Mouse (Mus musculus): Measurements from ENCODE around the gene Hba-a1. TPM values are rescaled to one million over a fixed set of nuclear protein-coding genes. Genes with fewer than 3 reads are reported as not detected.
"Not testable (repeated sequence)": the region's sequence is repeated elsewhere in the genome, so short reads cannot be mapped to it uniquely, and the experiment has no call there.

The Hba-a1 gene
- polyA plus RNA-seq, 1 experiment from 2014 or later = 2,164 TPM

GRCm38 (mm10) chr11:32296203-32296602 lies 12.9 kb downstream of the Hba-a1 start, which contains the start of gene Hba-a2:
Hba-a2 (plus strand) TSS chr11:32296489.
- H3K36me3 ChIP-seq (ENCODE audit: control insufficient read depth, insufficient read depth, low read length); H3K4me3 ChIP-seq (ENCODE audit: low read depth, low read length); H3K4me1 ChIP-seq (ENCODE audit: control insufficient read depth, insufficient read depth, low read length); H3K9me3 ChIP-seq (ENCODE audit: control insufficient read depth, low read length); H3K27ac ChIP-seq (replicated peaks; ENCODE audit: low read depth, low read length); ATAC-seq (ENCODE audit: insufficient number of reproducible peaks, low FRiP score, low TSS enrichment, low read depth); H3K9ac ChIP-seq (ENCODE audit: low read length); H3K27me3 ChIP-seq (ENCODE audit: control insufficient read depth, insufficient read depth, low read length); H3K4me2 ChIP-seq (ENCODE audit: low read depth, severe bottlenecking); DNase-seq (ENCODE audit: low spot score): not testable (repeated sequence)
- no CpG with 5 or more reads among the region's 4 CpGs for WGBS

- H3K9ac ChIP-seq (ENCODE audit: low read length); H3K4me3 ChIP-seq (ENCODE audit: low read depth, low read length); H3K36me3 ChIP-seq (ENCODE audit: control insufficient read depth, insufficient read depth, low read length); H3K9me3 ChIP-seq (ENCODE audit: control insufficient read depth, low read length); H3K4me1 ChIP-seq (ENCODE audit: control insufficient read depth, insufficient read depth, low read length); H3K4me2 ChIP-seq (ENCODE audit: low read depth, severe bottlenecking); ATAC-seq (ENCODE audit: insufficient number of reproducible peaks, low FRiP score, low TSS enrichment, low read depth); H3K27me3 ChIP-seq (ENCODE audit: control insufficient read depth, insufficient read depth, low read length); DNase-seq (ENCODE audit: low spot score); H3K27ac ChIP-seq (replicated peaks; ENCODE audit: low read depth, low read length): not testable (repeated sequence)
- 47% methylated on average over 2 of the region's 2 CpGs for WGBS
Measured at GRCm38 (mm10) chr11:32297417-32297816, 14.1 kb downstream of the Hba-a1 start.

GRCm38 (mm10) chr11:32297866-32298531 lies 14.7 kb downstream of the Hba-a1 start:
- H3K27me3 ChIP-seq (ENCODE audit: control insufficient read depth, insufficient read depth, low read length) = 0 out of 2 replicates have a peak, but pooled peaks cover 3% of the 10 kb centered on the region
- no peak overlapping the region for H3K9ac ChIP-seq (ENCODE audit: low read length)
- ATAC-seq (ENCODE audit: insufficient number of reproducible peaks, low FRiP score, low TSS enrichment, low read depth) = no peak
- no peak overlapping the region for H3K4me2 ChIP-seq (ENCODE audit: low read depth, severe bottlenecking)
- H3K4me1 ChIP-seq (ENCODE audit: control insufficient read depth, insufficient read depth, low read length) = no peaks in the 10 kb centered on the region
- H3K36me3 ChIP-seq (ENCODE audit: control insufficient read depth, insufficient read depth, low read length) = no peaks in the 10 kb centered on the region
- H3K9me3 ChIP-seq (ENCODE audit: control insufficient read depth, low read length) = no peaks in the 10 kb centered on the region
- H3K27ac ChIP-seq (replicated peaks; ENCODE audit: low read depth, low read length) = no peak overlapping the region
- H3K4me3 ChIP-seq (ENCODE audit: low read depth, low read length) = no peak overlapping the region
- no peak for DNase-seq (ENCODE audit: low spot score)
- WGBS = 82% methylated on average over 1 of the region's 1 CpGs

GRCm38 (mm10) chr11:32298532-32298918 lies 15.2 kb downstream of the Hba-a1 start:
- H3K27ac ChIP-seq (replicated peaks; ENCODE audit: low read depth, low read length) = no peak overlapping the region
- H3K9me3 ChIP-seq (ENCODE audit: control insufficient read depth, low read length) = no peaks in the 10 kb centered on the region
- 0 out of 2 replicates have a peak, but pooled peaks cover 3% of the 10 kb centered on the region for H3K27me3 ChIP-seq (ENCODE audit: control insufficient read depth, insufficient read depth, low read length)
- no peak overlapping the region for H3K4me3 ChIP-seq (ENCODE audit: low read depth, low read length)
- 98% methylated on average over 2 of the region's 2 CpGs for WGBS
- no peaks in the 10 kb centered on the region for H3K4me1 ChIP-seq (ENCODE audit: control insufficient read depth, insufficient read depth, low read length)
- no peaks in the 10 kb centered on the region for H3K36me3 ChIP-seq (ENCODE audit: control insufficient read depth, insufficient read depth, low read length)
- no peak overlapping the region for H3K9ac ChIP-seq (ENCODE audit: low read length)
- ATAC-seq (ENCODE audit: insufficient number of reproducible peaks, low FRiP score, low TSS enrichment, low read depth) = no peak
- no peak overlapping the region for H3K4me2 ChIP-seq (ENCODE audit: low read depth, severe bottlenecking)
- no peak for DNase-seq (ENCODE audit: low spot score)

- H3K36me3 ChIP-seq (ENCODE audit: control insufficient read depth, insufficient read depth, low read length); H3K9ac ChIP-seq (ENCODE audit: low read length); H3K4me1 ChIP-seq (ENCODE audit: control insufficient read depth, insufficient read depth, low read length); H3K9me3 ChIP-seq (ENCODE audit: control insufficient read depth, low read length); H3K27ac ChIP-seq (replicated peaks; ENCODE audit: low read depth, low read length); H3K4me3 ChIP-seq (ENCODE audit: low read depth, low read length); H3K27me3 ChIP-seq (ENCODE audit: control insufficient read depth, insufficient read depth, low read length): not testable (repeated sequence)
- DNase-seq (ENCODE audit: low spot score) (peak; percentile 70), ATAC-seq (ENCODE audit: insufficient number of reproducible peaks, low FRiP score, low TSS enrichment, low read depth) (peak; percentile 19; the same call in 1 of the 2 replicates)
- WGBS = 6% methylated on average over 16 of the region's 16 CpGs
- H3K4me2 ChIP-seq (ENCODE audit: low read depth, severe bottlenecking) = peak within 1 kb of the TSS; percentile 27; the same call in 1 of the 2 replicates
Measured at GRCm38 (mm10) chr11:32299865-32300264, 16.6 kb downstream of the Hba-a1 start, which contains the start of gene Hbq1a. Hbq1a (plus strand) TSS chr11:32300069.

- 0 out of 2 replicates have a peak, but pooled peaks have one; percentile 45 for ATAC-seq (ENCODE audit: insufficient number of reproducible peaks, low FRiP score, low TSS enrichment, low read depth)
- H3K9ac ChIP-seq (ENCODE audit: low read length) = no peak overlapping the region
- H3K27ac ChIP-seq (replicated peaks; ENCODE audit: low read depth, low read length) = no peak overlapping the region
- peak overlapping the region; percentile 27; the same call in 1 of the 2 replicates for H3K4me2 ChIP-seq (ENCODE audit: low read depth, severe bottlenecking)
- no peak for DNase-seq (ENCODE audit: low spot score)
- 0 out of 2 replicates have a peak, but pooled peaks cover 3% of the 10 kb centered on the region for H3K27me3 ChIP-seq (ENCODE audit: control insufficient read depth, insufficient read depth, low read length)
- WGBS = 59% methylated on average over 14 of the region's 17 CpGs
- H3K36me3 ChIP-seq (ENCODE audit: control insufficient read depth, insufficient read depth, low read length) = no peaks in the 10 kb centered on the region
- no peaks in the 10 kb centered on the region for H3K4me1 ChIP-seq (ENCODE audit: control insufficient read depth, insufficient read depth, low read length)
- no peaks in the 10 kb centered on the region for H3K9me3 ChIP-seq (ENCODE audit: control insufficient read depth, low read length)
- H3K4me3 ChIP-seq (ENCODE audit: low read depth, low read length) = no peak overlapping the region
Measured at GRCm38 (mm10) chr11:32300279-32301267, 17.3 kb downstream of the Hba-a1 start.

- no peak overlapping the region for H3K4me3 ChIP-seq (ENCODE audit: low read depth, low read length)
- no peaks in the 10 kb centered on the region for H3K9me3 ChIP-seq (ENCODE audit: control insufficient read depth, low read length)
- no peaks in the 10 kb centered on the region for H3K36me3 ChIP-seq (ENCODE audit: control insufficient read depth, insufficient read depth, low read length)
- DNase-seq (ENCODE audit: low spot score) (no peak), ATAC-seq (ENCODE audit: insufficient number of reproducible peaks, low FRiP score, low TSS enrichment, low read depth) (no peak)
- H3K9ac ChIP-seq (ENCODE audit: low read length) = no peak overlapping the region
- WGBS = 78% methylated on average over 1 of the region's 1 CpGs
- H3K27ac ChIP-seq (replicated peaks; ENCODE audit: low read depth, low read length) = no peak overlapping the region
- 0 out of 2 replicates have a peak, but pooled peaks cover 3% of the 10 kb centered on the region for H3K27me3 ChIP-seq (ENCODE audit: control insufficient read depth, insufficient read depth, low read length)
- H3K4me2 ChIP-seq (ENCODE audit: low read depth, severe bottlenecking) = no peak overlapping the region
- no peaks in the 10 kb centered on the region for H3K4me1 ChIP-seq (ENCODE audit: control insufficient read depth, insufficient read depth, low read length)
Measured at GRCm38 (mm10) chr11:32301506-32301905, 18.2 kb downstream of the Hba-a1 start.

GRCm38 (mm10) chr11:32302824-32303419 lies 19.6 kb downstream of the Hba-a1 start:
- H3K4me3 ChIP-seq (ENCODE audit: low read depth, low read length) = no peak overlapping the region
- WGBS = 52% methylated on average over 2 of the region's 2 CpGs
- no peak overlapping the region for H3K4me2 ChIP-seq (ENCODE audit: low read depth, severe bottlenecking)
- no peak overlapping the region for H3K9ac ChIP-seq (ENCODE audit: low read length)
- H3K27me3 ChIP-seq (ENCODE audit: control insufficient read depth, insufficient read depth, low read length) = 0 out of 2 replicates have a peak, but pooled peaks cover 3% of the 10 kb centered on the region
- no peaks in the 10 kb centered on the region for H3K36me3 ChIP-seq (ENCODE audit: control insufficient read depth, insufficient read depth, low read length)
- H3K9me3 ChIP-seq (ENCODE audit: control insufficient read depth, low read length) = no peaks in the 10 kb centered on the region
- DNase-seq (ENCODE audit: low spot score) = no peak
- no peak overlapping the region for H3K27ac ChIP-seq (replicated peaks; ENCODE audit: low read depth, low read length)
- no peak for ATAC-seq (ENCODE audit: insufficient number of reproducible peaks, low FRiP score, low TSS enrichment, low read depth)
- H3K4me1 ChIP-seq (ENCODE audit: control insufficient read depth, insufficient read depth, low read length) = no peaks in the 10 kb centered on the region

Data from limb, embryonic 11.5 days (tissue).